Mouse (Mus musculus) lung, adult 2 months (tissue): ENCODE data around the gene Nt5dc3.

Experiments
- CTCF ChIP-seq: fragments of 200-500 bp; IDR thresholded peaks from 2 replicates; pipeline ENCODE4 v1.5.1; 2011; ENCODE audit warnings: mild to moderate bottlenecking, low read length, control low read depth; ENCODE audit not compliant: insufficient read depth
- POLR2A ChIP-seq: fragments of 200-500 bp; IDR thresholded peaks from 2 replicates; pipeline ENCODE4 v1.6.1; 2011; ENCODE audit warnings: low read depth, mild to moderate bottlenecking, control low read depth, low read length, borderline replicate concordance; ENCODE audit errors: extremely low read depth

DNA sequence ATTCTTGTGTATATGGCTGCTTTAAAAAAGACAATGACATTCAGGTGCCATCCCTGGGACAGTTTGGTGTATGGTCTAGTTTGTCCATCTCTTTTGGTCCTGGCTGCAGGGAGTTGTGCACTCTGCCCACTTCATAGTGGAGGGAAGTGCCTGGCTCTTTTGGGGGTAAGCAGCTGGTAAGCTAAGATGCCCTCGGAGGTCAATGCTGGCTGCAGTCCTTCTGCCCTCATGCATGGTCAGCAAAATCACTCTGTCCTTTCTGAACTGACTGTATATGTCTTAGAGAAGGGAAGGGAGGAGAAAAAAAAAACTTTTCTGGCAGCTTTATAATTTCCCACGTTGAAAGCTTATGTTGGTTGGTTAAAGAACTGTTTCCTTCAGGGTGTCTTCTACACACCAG lies 6.6 kb downstream of the Nt5dc3 start:
- TF ChIP-seq CTCF (no peak), POLR2A (no peak)
